Mouse (Mus musculus) forebrain, embryonic 12.5 days (tissue): Measurements from ENCODE around the gene Tifa. TPM values are rescaled to one million over a fixed set of nuclear protein-coding genes. Genes with fewer than 3 reads are reported as not detected.

Experiments used
- ATAC-seq: fragments of 200-750 bp; cut with Nextera tagmentation; 2 replicates; pipeline ENCODE4 v1.8.0; 2017; ENCODE audit warnings: moderate TSS enrichment; ENCODE audit not compliant: low FRiP score
- H3K27ac ChIP-seq: fragments of 300-500 bp; sonication (generic); 2 replicates; pipeline ENCODE4 v1.5.1; 2016; ENCODE audit warnings: mild to moderate bottlenecking
- H3K27me3 ChIP-seq: fragments of 300-500 bp; sonication (generic); 2 replicates; pipeline ENCODE4 v1.6.1; 2016; ENCODE audit warnings: mild to moderate bottlenecking
- H3K36me3 ChIP-seq: fragments of 300-500 bp; sonication (generic); replicated peaks from 2 replicates; pipeline ENCODE4 v1.6.1; 2016; ENCODE audit warnings: mild to moderate bottlenecking
- H3K4me1 ChIP-seq: fragments of 300-500 bp; sonication (generic); 2 replicates; pipeline ENCODE4 v1.6.1; 2016
- H3K4me2 ChIP-seq: fragments of 300-500 bp; sonication (generic); 2 replicates; pipeline ENCODE4 v1.6.1; 2016; ENCODE audit warnings: mild to moderate bottlenecking, moderate library complexity
- H3K4me3 ChIP-seq: fragments of 300-500 bp; sonication (generic); replicated peaks from 2 replicates; pipeline ENCODE4 v1.5.1; 2016; ENCODE audit warnings: mild to moderate bottlenecking
- H3K9ac ChIP-seq: fragments of 300-500 bp; sonication (generic); 2 replicates; pipeline ENCODE4 v1.6.1; 2016; ENCODE audit warnings: mild to moderate bottlenecking
- H3K9me3 ChIP-seq: fragments of 300-500 bp; sonication (generic); 2 replicates; pipeline ENCODE4 v1.6.1; 2016
- WGBS: fragments of 180-500 bp; shearing (Covaris S2); methylation state at CpG from one replicate; pipeline ENCODE4 v1.1.7; 2016; 5-methylcytosine and 5-hydroxymethylcytosine counted together
- polyA plus RNA-seq: library from polyadenylated mRNA; unstranded; fragments of >200 nt; fragmentation: Nextera tagmentation; extraction: Ambion mirVana; gene quantifications from 2 replicates; pipeline ENCODE4 v1.2.1, GENCODE M21; 2016

Gene Tifa
- polyA plus RNA-seq, 1 experiment from 2014 or later = 4.2 TPM

DNA sequence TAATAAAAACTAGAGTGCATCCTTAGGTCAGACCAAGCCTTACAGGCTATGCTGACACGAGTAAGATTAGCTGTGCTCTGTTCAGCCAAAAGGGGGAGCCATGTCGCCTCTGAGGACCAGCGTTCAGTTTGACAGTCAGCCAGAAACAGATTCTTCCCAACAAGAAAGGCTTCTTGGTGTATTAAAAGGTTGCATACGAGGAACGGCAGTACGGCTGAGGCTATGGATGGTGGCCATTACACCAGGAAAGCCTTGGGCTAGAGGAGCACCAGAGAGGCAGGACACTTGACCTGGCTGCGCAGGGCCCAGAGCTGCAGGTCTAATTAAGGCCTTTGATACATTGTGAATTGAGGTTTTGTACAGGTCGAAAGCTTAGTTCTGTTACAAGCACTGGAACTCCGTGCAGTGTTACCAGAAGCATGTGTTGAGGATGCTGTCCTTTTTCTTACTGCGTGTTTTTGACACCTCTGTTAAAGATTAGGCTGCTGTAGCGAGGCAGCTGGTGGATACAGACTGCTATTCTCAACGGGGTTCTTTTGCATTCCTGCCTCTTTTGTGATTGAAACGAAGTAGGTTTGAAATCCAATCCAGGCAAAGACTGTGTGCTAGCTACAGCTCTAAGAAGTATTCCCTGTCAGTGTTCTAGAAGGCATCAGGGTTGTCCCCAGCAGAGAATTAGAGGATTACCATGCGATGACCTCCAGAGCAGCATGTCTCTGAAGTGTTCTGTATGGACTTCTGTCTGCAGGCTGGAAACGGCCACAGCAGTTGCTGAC lies 64.0 kb downstream of the Tifa start:
- H3K9me3 ChIP-seq = no peaks in the 10 kb centered on the region
- H3K27me3 ChIP-seq = no peaks in the 10 kb centered on the region; the same call in 1 of the 2 replicates
- peaks cover 7% of the 10 kb centered on the region; the same call in 1 of the 2 replicates for H3K4me1 ChIP-seq
- peak overlapping the region; percentile 37 for H3K4me2 ChIP-seq
- peak; percentile 79 for ATAC-seq
- H3K27ac ChIP-seq = peak overlapping the region; percentile 61; the same call in 1 of the 2 replicates
- 15% methylated on average over 15 of the region's 15 CpGs for WGBS
- H3K36me3 ChIP-seq = no peaks in the 10 kb centered on the region
- H3K9ac ChIP-seq = no peak overlapping the region
- no peak overlapping the region for H3K4me3 ChIP-seq

DNA sequence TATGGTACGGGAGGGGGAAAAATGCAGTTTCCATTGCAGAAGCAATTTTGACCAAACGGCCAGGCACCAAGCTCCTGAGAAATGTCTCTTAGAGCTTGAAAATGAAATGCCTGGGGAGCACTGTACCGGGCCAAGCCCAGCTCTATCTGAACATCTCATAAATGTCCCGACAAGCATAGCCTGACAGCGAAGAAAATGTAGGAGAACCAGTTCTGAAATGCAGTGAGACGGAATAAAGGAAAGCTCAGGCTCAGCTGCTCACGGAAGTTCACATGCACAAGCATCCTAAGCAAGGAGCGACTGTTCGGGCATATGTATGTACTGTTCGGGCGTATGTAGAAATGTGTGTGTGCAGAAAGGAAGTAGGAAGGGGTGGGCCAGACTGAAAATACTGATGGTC lies 71.7 kb downstream of the Tifa start:
- Histone ChIP-seq H3K36me3 (no peaks in the 10 kb centered on the region), H3K9ac (no peak overlapping the region), H3K9me3 (no peaks in the 10 kb centered on the region), H3K4me1 (peaks cover 4% of the 10 kb centered on the region; the same call in 1 of the 2 replicates), H3K27ac (no peak overlapping the region), H3K4me2 (no peak overlapping the region), H3K4me3 (no peak overlapping the region), H3K27me3 (no peaks in the 10 kb centered on the region)
- 90% methylated on average over 11 of the region's 11 CpGs for WGBS
- no peak for ATAC-seq

DNA sequence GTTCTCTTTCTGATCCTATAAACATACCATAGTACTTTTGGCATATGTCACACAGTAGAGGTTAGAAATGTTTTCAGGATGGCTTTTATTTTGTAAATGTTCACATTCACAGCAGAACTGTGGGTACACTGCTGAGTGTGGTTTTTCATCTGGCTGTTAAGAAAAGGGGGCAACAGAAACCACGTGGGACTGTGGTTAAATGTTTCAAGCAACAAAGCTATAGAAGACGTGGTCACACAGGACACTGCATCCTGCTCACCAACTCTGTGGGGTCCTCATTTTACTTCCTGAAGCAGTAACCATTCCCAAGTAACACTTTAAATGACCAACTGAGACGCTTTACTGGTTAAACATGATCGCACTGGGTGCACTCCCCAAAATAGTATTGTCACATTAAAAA lies 72.9 kb downstream of the Tifa start:
- ATAC-seq = no peak
- no peak overlapping the region for H3K9ac ChIP-seq
- WGBS = 78% methylated on average over 4 of the region's 4 CpGs

DNA sequence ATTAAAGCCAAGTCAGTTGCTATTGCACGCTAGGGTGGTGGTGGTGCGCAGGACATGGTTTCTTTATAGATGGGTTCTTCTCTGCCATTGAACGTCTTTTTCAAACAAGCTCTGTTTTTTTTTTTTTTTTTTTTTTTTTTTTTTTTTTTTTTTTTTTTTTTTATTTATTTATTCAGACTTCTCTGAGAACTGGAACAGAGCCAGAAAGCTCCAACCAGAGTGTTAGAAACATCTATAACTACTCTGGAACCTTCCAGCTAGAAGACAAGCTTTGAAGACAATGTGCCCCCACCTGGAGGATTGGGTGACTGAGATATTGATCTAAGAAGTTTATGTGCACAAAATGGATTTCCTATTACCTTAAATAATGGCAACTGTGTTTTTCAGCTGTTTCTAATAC lies 74.0 kb downstream of the Tifa start:
- H3K27me3 ChIP-seq = no peaks in the 10 kb centered on the region
- no peak overlapping the region for H3K27ac ChIP-seq
- H3K4me2 ChIP-seq = no peak overlapping the region
- H3K4me3 ChIP-seq = no peak overlapping the region
- H3K9me3 ChIP-seq = no peaks in the 10 kb centered on the region
- no peaks in the 10 kb centered on the region for H3K36me3 ChIP-seq
- H3K9ac ChIP-seq = no peak overlapping the region
- H3K4me1 ChIP-seq = peaks cover 14% of the 10 kb centered on the region
- WGBS = 79% methylated on average over 3 of the region's 3 CpGs
- no peak for ATAC-seq

More for the DNA sequence above, 72.9 kb downstream of the Tifa start:
- no peak overlapping the region for H3K4me3 ChIP-seq
- H3K4me2 ChIP-seq = no peak overlapping the region
- no peaks in the 10 kb centered on the region for H3K36me3 ChIP-seq
- peaks cover 10% of the 10 kb centered on the region; the same call in 1 of the 2 replicates for H3K4me1 ChIP-seq
- H3K27me3 ChIP-seq = no peaks in the 10 kb centered on the region
- no peak overlapping the region for H3K27ac ChIP-seq
- H3K9me3 ChIP-seq = no peaks in the 10 kb centered on the region

DNA sequence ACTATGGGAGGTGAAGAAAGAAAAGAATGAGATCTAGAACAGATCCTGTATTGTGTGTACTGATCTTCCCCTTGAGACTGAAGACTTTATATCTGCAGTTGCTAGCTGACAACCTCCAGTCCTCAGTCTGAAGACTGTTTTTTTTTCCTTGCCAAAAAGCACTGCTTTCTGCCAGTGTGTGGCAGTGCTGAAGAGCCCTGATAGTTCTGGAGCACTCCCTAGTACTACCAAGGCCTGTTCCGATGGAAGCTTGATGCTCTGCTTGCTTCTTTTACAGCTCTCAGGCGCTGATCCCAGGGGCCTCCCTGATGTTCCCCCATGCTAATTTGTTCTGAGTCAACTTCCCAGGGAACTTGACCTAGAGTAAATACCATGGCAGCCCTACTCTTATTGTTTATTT lies 74.6 kb downstream of the Tifa start:
- H3K27me3 ChIP-seq = no peaks in the 10 kb centered on the region
- H3K4me2 ChIP-seq = no peak overlapping the region
- no peak for ATAC-seq
- no peak overlapping the region for H3K4me3 ChIP-seq
- peaks cover 20% of the 10 kb centered on the region for H3K4me1 ChIP-seq
- H3K27ac ChIP-seq = no peak overlapping the region
- H3K36me3 ChIP-seq = no peaks in the 10 kb centered on the region
- H3K9ac ChIP-seq = no peak overlapping the region
- 50% methylated on average over 2 of the region's 2 CpGs for WGBS
- no peaks in the 10 kb centered on the region for H3K9me3 ChIP-seq

DNA sequence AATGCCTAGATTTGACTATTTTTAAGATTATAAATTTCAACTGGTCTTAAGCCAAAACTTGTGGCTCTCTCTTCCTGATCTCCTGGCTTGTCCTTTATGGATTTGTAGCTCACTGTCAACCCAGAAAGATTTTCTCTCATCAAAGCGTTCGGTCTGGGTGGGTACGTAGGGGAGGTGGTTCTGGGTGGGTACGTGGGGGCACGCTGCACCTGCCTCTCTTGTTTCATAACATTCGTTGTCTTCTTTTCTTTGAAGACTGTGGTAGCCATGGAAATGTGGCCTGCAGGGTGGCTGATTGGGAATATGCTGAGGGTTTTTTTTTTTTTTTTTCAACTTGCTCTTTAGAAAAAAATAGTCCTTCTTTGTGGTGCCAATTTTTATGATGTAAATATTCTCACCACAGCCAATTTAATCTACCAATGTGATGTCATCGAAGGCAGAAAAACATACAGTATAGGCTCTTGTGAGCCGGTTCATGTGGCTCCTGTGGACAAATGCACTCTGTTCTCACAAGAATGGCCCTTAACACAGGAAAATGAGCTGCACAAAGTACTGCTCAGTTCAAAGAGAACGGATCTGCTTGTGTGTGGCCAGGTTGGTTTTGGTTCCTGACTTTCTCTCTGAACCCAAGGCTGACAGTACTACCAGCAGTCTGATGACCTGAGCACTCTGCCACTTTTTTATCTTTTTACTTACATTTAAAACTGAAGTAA lies 78.6 kb downstream of the Tifa start:
- H3K9me3 ChIP-seq = no peaks in the 10 kb centered on the region
- peak; percentile 77 for ATAC-seq
- H3K27me3 ChIP-seq = no peaks in the 10 kb centered on the region
- WGBS = 55% methylated on average over 9 of the region's 9 CpGs
- no peaks in the 10 kb centered on the region for H3K36me3 ChIP-seq
- peak overlapping the region; percentile 54 for H3K27ac ChIP-seq
- no peak overlapping the region for H3K4me2 ChIP-seq
- H3K9ac ChIP-seq = no peak overlapping the region
- H3K4me1 ChIP-seq = peaks cover 20% of the 10 kb centered on the region
- H3K4me3 ChIP-seq = no peak overlapping the region

DNA sequence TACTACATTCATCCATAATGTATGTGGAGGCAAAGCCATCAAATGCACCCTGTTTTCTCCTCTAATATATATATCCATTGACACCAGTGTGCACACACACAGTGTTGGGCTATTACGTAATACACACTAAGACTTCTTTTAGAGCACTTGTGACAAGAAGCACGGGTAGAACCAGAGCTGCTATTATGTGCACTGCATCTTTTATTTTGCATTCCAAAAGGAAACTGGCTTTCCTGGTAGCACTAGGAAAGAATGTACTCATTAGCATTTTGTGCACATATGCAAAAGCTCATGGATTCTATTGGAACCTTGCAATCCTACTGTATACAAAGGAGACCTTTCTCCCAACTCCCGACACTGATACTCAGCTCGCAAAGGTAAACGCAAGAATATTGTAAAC lies 79.3 kb downstream of the Tifa start:
- H3K27me3 ChIP-seq = no peaks in the 10 kb centered on the region
- WGBS = 32% methylated on average over 5 of the region's 5 CpGs
- H3K9me3 ChIP-seq = no peaks in the 10 kb centered on the region
- 0 out of 2 replicates have a peak overlapping the region, but pooled peaks have one; percentile 10 for H3K4me2 ChIP-seq
- no peaks in the 10 kb centered on the region for H3K36me3 ChIP-seq
- H3K4me3 ChIP-seq = no peak overlapping the region
- H3K27ac ChIP-seq = peak overlapping the region; percentile 63; the same call in 1 of the 2 replicates
- ATAC-seq = peak; percentile 91
- H3K9ac ChIP-seq = no peak overlapping the region
- H3K4me1 ChIP-seq = peaks cover 20% of the 10 kb centered on the region

DNA sequence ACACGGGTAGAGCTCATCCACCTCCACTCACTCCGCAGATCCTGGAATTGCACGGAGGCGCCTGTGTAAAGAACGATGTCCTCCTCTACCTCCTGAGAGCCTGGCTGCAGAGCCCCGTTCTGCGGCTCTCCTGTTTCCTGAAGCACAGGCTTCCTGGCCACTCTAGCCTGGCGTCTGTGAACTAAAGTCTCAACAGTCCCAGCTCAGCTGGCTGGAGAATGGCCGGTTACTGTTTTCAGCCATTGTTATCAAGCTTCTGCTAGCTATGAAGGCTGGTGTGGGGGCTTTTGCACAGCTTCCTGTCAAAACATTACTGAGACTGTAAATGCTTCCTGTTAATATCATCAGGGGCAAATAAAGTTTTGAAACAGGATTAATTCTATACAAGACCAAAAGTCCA lies 82.0 kb downstream of the Tifa start:
- H3K9me3 ChIP-seq = no peaks in the 10 kb centered on the region
- no peak overlapping the region for H3K27ac ChIP-seq
- 79% methylated on average over 9 of the region's 9 CpGs for WGBS

DNA sequence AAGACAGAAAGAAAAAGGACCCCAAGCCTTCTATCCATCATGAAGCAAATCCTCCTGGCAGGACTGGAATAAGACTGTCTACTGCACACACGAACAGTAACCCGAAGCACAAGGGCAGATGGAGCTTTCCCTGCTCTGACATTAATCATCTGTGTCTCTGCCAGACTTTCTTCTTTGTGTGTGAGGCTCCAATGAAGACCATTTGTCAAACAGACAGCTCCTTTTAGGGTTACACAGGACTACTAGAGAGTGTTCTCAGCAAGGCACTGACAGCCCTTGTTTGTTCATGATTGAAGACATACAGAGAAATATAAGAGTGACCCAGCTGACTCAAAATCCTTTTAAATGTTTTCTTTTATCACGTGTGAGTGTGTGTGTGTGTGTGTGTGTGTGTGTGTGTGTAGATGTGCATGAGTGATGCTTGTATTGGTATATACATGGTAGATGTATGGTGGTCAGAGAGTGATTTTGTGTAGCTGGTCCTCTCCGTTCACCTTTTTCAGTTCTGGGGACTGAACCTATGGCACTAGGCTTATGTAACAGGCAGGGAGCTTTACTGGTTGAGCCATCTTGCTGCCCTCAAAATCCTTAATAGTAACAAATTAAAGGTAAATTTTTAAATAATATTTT lies 84.8 kb downstream of the Tifa start:
- no peak overlapping the region for H3K4me2 ChIP-seq
- 77% methylated on average over 4 of the region's 4 CpGs for WGBS
- H3K36me3 ChIP-seq = no peaks in the 10 kb centered on the region
- H3K9me3 ChIP-seq = no peaks in the 10 kb centered on the region
- H3K27ac ChIP-seq = no peak overlapping the region
- H3K27me3 ChIP-seq = no peaks in the 10 kb centered on the region
- no peak overlapping the region for H3K4me3 ChIP-seq
- no peaks in the 10 kb centered on the region for H3K4me1 ChIP-seq
- ATAC-seq = no peak
- no peak overlapping the region for H3K9ac ChIP-seq

More for the DNA sequence above, 82.0 kb downstream of the Tifa start:
- Histone ChIP-seq H3K27me3 (no peaks in the 10 kb centered on the region), H3K4me2 (no peak overlapping the region), H3K36me3 (no peaks in the 10 kb centered on the region), H3K4me1 (peaks cover 16% of the 10 kb centered on the region), H3K9ac (no peak overlapping the region), H3K4me3 (no peak overlapping the region)
- no peak for ATAC-seq

DNA sequence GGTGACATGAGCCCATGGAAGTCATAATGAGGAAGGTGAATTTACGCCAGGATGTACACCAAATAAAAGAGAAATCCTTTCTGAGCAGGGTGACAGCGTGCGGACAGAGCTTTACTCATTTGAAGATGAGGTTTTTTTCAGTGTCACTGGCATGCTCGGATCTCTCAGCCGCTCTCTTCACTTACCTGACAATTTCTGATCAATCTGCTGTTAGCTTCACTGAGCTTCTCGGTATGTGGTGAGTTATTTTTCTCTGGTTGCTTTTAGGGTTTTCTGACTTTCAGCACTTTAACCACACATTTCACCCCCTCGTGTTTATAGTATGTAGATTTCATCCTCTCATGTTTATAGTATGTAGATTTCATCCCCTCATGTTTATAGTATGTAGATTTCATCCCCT lies 85.5 kb downstream of the Tifa start:
- WGBS = 87% methylated on average over 7 of the region's 7 CpGs
- Histone ChIP-seq H3K27ac (no peak overlapping the region), H3K9me3 (no peaks in the 10 kb centered on the region)

DNA sequence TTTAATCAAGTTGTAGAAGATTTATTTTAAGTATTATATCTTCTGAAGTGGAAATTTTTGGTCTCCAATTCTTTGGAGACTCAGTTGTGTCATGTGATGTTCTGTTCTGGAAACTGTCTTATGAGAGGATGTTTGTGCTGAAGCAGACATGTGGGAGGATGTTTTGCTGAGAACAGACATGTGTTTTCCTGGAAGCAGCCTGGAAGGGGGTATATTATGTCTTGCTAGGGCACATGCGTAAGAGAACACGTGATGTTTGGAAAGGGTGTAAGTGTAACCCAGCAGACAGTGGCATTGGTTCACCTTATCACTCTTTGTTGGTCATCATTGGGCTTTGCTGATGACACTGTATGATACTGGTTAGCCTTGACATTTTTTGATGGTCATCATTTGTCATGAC lies 85.9 kb downstream of the Tifa start:
- Histone ChIP-seq H3K36me3 (no peaks in the 10 kb centered on the region), H3K4me2 (no peak overlapping the region), H3K27me3 (no peaks in the 10 kb centered on the region), H3K4me3 (no peak overlapping the region), H3K9me3 (no peaks in the 10 kb centered on the region), H3K27ac (no peak overlapping the region), H3K4me1 (no peaks in the 10 kb centered on the region), H3K9ac (no peak overlapping the region)
- ATAC-seq = no peak
- WGBS = 93% methylated on average over 2 of the region's 2 CpGs

More for the DNA sequence above, 85.5 kb downstream of the Tifa start:
- Histone ChIP-seq H3K36me3 (no peaks in the 10 kb centered on the region), H3K27me3 (no peaks in the 10 kb centered on the region), H3K4me3 (no peak overlapping the region), H3K9ac (no peak overlapping the region), H3K4me1 (no peaks in the 10 kb centered on the region), H3K4me2 (no peak overlapping the region)
- ATAC-seq = no peak

DNA sequence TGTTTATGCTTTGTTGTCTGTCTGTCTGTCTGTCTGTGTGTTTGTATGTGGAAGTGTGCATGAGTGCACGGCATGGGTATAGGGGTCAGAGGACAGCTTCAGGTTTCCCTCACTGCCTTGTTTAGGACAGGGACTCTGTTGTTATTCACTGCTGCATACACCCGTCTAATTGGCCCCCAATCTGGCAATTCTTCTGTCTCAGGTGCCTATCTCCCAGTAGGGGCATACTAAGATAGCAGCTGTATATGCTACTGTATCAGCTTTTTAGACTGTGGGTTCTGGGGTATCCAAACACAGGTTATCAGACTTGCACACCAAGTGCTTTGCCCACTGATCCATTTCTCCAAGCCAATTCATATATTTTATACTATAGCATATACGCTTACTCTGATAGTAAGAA lies 90.4 kb downstream of the Tifa start:
- no peak for ATAC-seq
- Histone ChIP-seq H3K9ac (no peak overlapping the region), H3K4me3 (no peak overlapping the region), H3K4me2 (no peak overlapping the region), H3K4me1 (no peaks in the 10 kb centered on the region), H3K27me3 (no peaks in the 10 kb centered on the region), H3K27ac (no peak overlapping the region), H3K9me3 (no peaks in the 10 kb centered on the region), H3K36me3 (no peaks in the 10 kb centered on the region)
- 85% methylated on average over 3 of the region's 3 CpGs for WGBS
